In genomic region chr17:45969596-45969995, GRCm38 (mm10) we compare ENCODE assay signal across 24 mouse cellular contexts.
DNase-seq lines count a peak whose midpoint lies in the region; ATAC-seq and TF ChIP-seq lines count a peak whose summit lies in the region.
"Had no signal": no experiment of that assay in that cellular context is flagged by ENCODE, and none has a peak within 500 bp of the region (broad histone marks: within the 10 kb centered on the region; RNA-seq: fewer than 3 reads in every experiment).

No protein-coding gene starts in this region.

- no peaks in the 10 kb centered on the region for H3K9me3 ChIP-seq in intestine, embryonic 15.5 days
- H3K9me3 ChIP-seq in lung, embryonic 14.5 days (ENCODE audit: low read depth, low read length): no peaks in the 10 kb centered on the region
- H3K9me3 ChIP-seq in hindbrain, embryonic 13.5 days: no peaks in the 10 kb centered on the region
- H3K9me3 ChIP-seq: embryonic facial prominence, embryonic 15.5 days; forebrain, embryonic 15.5 days; G1E; heart, embryonic 10.5 days; liver, embryonic 15.5 days; midbrain, embryonic 12.5 days had no signal

- H3K4me2 ChIP-seq in intestine, embryonic 15.5 days (replicated peaks): no peak overlapping the region
- H3K4me2 ChIP-seq in lung, embryonic 14.5 days: no peak overlapping the region
- H3K4me2 ChIP-seq in hindbrain, embryonic 13.5 days: no peak overlapping the region
- H3K4me2 ChIP-seq: embryonic facial prominence, embryonic 15.5 days; forebrain, embryonic 15.5 days; liver, embryonic 15.5 days; midbrain, embryonic 12.5 days had no signal

- H3K9ac ChIP-seq in intestine, embryonic 15.5 days: no peak overlapping the region
- no peak overlapping the region for H3K9ac ChIP-seq in lung, embryonic 14.5 days
- H3K9ac ChIP-seq in hindbrain, embryonic 13.5 days: no peak overlapping the region
- H3K9ac ChIP-seq: embryonic facial prominence, embryonic 15.5 days; forebrain, embryonic 15.5 days; liver, embryonic 15.5 days; midbrain, embryonic 12.5 days had no signal

- no peak overlapping the region for H3K4me3 ChIP-seq in intestine, embryonic 15.5 days (replicated peaks)
- H3K4me3 ChIP-seq in lung, embryonic 14.5 days (ENCODE audit: low read depth, low read length): no peak overlapping the region
- H3K4me3 ChIP-seq in hindbrain, embryonic 13.5 days: no peak overlapping the region
- H3K4me3 ChIP-seq: embryonic facial prominence, embryonic 15.5 days; forebrain, embryonic 15.5 days; heart, embryonic 10.5 days; liver, embryonic 15.5 days; midbrain, embryonic 12.5 days had no signal

- ATAC-seq in intestine, embryonic 15.5 days: peak; percentile 26; the same call in 1 of the 2 replicates
- ATAC-seq in lung, embryonic 14.5 days (ENCODE audit: insufficient read depth): peak; percentile 48; the same call in 1 of the 2 replicates
- ATAC-seq in hindbrain, embryonic 13.5 days (ENCODE audit: low FRiP score): no peak
- ATAC-seq: forebrain, embryonic 15.5 days; hindbrain, postnatal 0 days; Patski had no signal

- peak; percentile 52 for DNase-seq in lung, embryonic 14.5 days
- peak; percentile 62 for DNase-seq in lung, postnatal 25 days (ENCODE audit: low spot score)
- DNase-seq in ovary, postnatal 10 days (ENCODE audit: low spot score): no peak
- DNase-seq in cerebellum, postnatal 10 days: no peak
- DNase-seq in c-Kit-positive CD71-positive TER-119-positive erythroid progenitor cells, embryonic 14.5 days (ENCODE audit: low spot score): no peak
- DNase-seq: adrenal gland, postnatal 10 days; cerebellum, adult 9-10 months; kidney, adult 8-10 months; kidney, postnatal 14 days; left cerebral cortex, postnatal 4 days; liver; right cerebral cortex, postnatal 25 days; thymus, adult 18-20 months; thymus, postnatal 4 days had no signal

- no peak for TF ChIP-seq CTCF in lung, embryonic 14.5 days (IDR thresholded peaks at IDR 0.05; ENCODE audit: low read depth)

- H3K27me3 ChIP-seq in intestine, embryonic 15.5 days (replicated peaks): no peaks in the 10 kb centered on the region
- H3K27me3 ChIP-seq in lung, embryonic 14.5 days (ENCODE audit: insufficient read depth, low read length): no peaks in the 10 kb centered on the region
- H3K27me3 ChIP-seq in hindbrain, embryonic 13.5 days: no peaks in the 10 kb centered on the region
- H3K27me3 ChIP-seq: embryonic facial prominence, embryonic 15.5 days; forebrain, embryonic 15.5 days; liver, embryonic 15.5 days; midbrain, embryonic 12.5 days; Patski had no signal

- WGBS in intestine, embryonic 15.5 days: 41% methylated on average over 8 of the region's 8 CpGs
- WGBS in lung, embryonic 14.5 days: 55% methylated on average over 8 of the region's 8 CpGs
- 78% methylated on average over 8 of the region's 8 CpGs for WGBS in hindbrain, embryonic 13.5 days

- no peak overlapping the region for H3K27ac ChIP-seq in intestine, embryonic 15.5 days
- H3K27ac ChIP-seq in lung, embryonic 14.5 days (ENCODE audit: low read depth): peak overlapping the region; percentile 48; the same call in 1 of the 2 replicates
- H3K27ac ChIP-seq in hindbrain, embryonic 13.5 days: no peak overlapping the region
- H3K27ac ChIP-seq: embryonic facial prominence, embryonic 15.5 days; forebrain, embryonic 15.5 days; heart, embryonic 10.5 days; hindbrain, postnatal 0 days; liver, embryonic 15.5 days; midbrain, embryonic 12.5 days had no signal

- no peaks in the 10 kb centered on the region for H3K36me3 ChIP-seq in intestine, embryonic 15.5 days
- H3K36me3 ChIP-seq in lung, embryonic 14.5 days (ENCODE audit: insufficient read depth): no peaks in the 10 kb centered on the region
- H3K36me3 ChIP-seq in hindbrain, embryonic 13.5 days: no peaks in the 10 kb centered on the region
- H3K36me3 ChIP-seq: embryonic facial prominence, embryonic 15.5 days; forebrain, embryonic 15.5 days; G1E; heart, embryonic 10.5 days; liver, embryonic 15.5 days; midbrain, embryonic 12.5 days had no signal

- H3K4me1 ChIP-seq in intestine, embryonic 15.5 days (replicated peaks): peaks cover 32% of the 10 kb centered on the region
- peaks cover 13% of the 10 kb centered on the region; the same call in 1 of the 2 replicates for H3K4me1 ChIP-seq in lung, embryonic 14.5 days (ENCODE audit: insufficient read depth)
- H3K4me1 ChIP-seq in hindbrain, embryonic 13.5 days (replicated peaks): 0 out of 2 replicates have a peak, but pooled peaks cover 5% of the 10 kb centered on the region
- H3K4me1 ChIP-seq: forebrain, embryonic 15.5 days had no signal

Comparison
In these comparisons a context has a peak if more than half of its experiments do, and no peak if none do; other contexts are left out.
1. DNase-seq: peak in lung, embryonic 14.5 days (single experiment) and lung, postnatal 25 days (single experiment); none in ovary, postnatal 10 days (single experiment), cerebellum, postnatal 10 days (0 of 2) and c-Kit-positive CD71-positive TER-119-positive erythroid progenitor cells, embryonic 14.5 days (single experiment).